Mouse (Mus musculus) gastrocnemius, postnatal 25 days (tissue): ENCODE data around the gene Acsl1. TPM values are rescaled to one million over a fixed set of nuclear protein-coding genes. Genes with fewer than 3 reads are reported as not detected.
"Not testable (repeated sequence)": the region's sequence is repeated elsewhere in the genome, so short reads cannot be mapped to it uniquely, and the experiment has no call there.

Experiments used
- DNase-seq: peaks from one replicate; pipeline ENCODE4 v3.0.0; 2022
- total RNA-seq, 2 experiments: library from RNA; stranded (reverse); gene quantifications; 1 replicate in 1 of 2; 2 replicates in 1 of 2; pipeline ENCODE4 v1.2.3; 2021

The Acsl1 gene
- total RNA-seq, 2 experiments from 2014 or later: 251 to 347 TPM

- no peak for DNase-seq
Measured at GRCm38 (mm10) chr8:46566914-46567529, 96.2 kb downstream of the Acsl1 start.

DNA sequence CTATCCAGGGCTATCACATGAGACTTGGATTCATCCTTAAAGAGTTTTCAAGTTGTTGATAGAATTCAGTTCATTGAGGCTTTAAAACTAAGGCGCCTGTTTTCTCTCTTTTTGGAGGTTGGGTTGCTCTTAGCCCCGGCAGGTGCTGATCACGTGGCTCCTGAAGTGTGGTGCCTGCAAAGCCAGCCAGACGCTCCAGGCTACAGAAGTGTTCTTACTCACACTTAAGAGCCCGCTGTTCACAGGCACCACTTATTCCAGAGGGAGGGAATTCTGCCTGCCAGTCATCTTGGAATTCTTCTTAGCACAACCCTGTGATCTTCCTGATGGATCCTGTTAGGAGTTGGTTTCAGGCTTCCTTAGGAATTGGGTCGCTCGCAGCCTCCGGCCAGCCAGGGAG, 97.1 kb downstream of the Acsl1 start:
- DNase-seq: no peak

- no peak for DNase-seq
Measured at GRCm38 (mm10) chr8:46568942-46569341, 98.1 kb downstream of the Acsl1 start.

DNA sequence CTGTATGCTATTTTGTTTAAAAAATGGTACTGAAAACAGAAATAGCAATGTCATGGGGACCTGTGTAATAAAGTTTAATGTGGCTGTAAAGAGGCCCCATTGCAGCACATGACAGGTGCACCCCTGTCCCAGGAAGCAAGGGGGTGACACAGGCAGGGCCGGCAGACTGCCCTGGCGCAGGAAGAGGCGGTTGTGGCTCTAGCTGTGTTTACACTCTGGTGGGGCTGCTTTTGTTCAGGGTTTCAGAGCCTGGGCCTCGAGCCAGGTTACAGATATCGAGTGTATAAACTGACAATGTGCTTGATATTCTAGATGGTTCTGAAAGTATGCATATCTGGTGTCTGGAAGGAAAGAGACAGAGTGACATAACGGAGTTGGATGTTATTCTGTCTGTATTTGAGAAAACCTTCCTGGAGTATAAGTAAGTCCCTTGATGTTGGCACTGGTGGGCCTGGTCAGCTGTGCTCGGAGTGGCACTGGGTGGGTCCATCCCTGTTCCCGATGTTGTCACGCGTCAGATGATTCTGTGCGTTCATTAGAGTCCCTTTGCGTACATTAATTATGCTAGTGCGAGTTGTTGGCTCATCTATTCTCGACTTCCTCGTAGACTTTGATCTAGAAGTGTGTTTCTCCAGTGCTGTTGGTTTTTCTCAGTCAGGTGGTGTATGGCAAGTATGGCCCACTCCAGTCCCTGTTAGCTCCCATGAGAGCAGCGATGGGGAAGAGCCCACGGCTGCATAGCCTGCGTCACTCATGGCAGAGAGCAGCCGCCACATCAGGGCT, 99.0 kb downstream of the Acsl1 start:
- DNase-seq: no peak

- DNase-seq: no peak
Measured at GRCm38 (mm10) chr8:46570673-46571072, 99.8 kb downstream of the Acsl1 start.

DNA sequence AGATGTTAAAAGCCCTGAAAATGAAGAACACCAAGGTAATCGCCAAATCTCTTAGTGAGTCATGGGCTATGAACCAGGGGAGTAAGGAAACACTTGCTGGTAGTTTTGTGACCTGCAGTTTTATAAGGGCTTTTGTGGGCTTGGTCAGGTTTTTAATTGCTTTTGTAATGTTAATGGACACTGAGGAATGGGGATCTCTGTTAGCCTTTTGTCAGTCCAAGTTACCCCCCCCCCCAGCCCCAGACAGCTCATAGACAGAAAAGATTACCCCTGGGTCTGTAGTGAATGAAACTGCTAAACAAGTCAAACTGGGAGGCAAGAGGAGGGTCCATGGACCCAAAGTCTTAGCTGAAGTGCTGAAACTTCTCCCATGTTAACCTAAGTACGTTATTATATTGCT, 102.6 kb downstream of the Acsl1 start:
- DNase-seq: no peak

GRCm38 (mm10) chr8:46573964-46574363, 103.1 kb downstream of the Acsl1 start:
- no peak for DNase-seq

DNA sequence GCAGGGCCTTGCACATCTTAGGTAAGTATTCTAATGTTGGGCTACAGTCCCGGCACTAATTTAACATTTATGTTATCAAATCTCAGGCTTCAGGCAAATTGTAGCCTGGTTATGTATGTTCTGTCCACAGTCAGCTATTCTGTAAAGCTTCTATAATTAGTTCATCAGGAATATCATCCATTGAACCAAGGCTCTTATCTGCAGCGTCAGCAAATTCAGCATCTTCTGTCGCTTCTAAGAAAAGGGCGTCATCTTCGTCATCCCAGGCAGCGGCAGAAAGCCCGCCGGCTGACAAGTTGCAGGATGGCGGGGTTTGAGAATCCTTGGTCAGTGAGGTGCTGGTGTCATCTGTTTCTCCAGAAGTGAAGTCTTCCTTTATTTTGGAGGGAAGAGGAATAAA, 108.0 kb downstream of the Acsl1 start:
- no peak for DNase-seq

DNA sequence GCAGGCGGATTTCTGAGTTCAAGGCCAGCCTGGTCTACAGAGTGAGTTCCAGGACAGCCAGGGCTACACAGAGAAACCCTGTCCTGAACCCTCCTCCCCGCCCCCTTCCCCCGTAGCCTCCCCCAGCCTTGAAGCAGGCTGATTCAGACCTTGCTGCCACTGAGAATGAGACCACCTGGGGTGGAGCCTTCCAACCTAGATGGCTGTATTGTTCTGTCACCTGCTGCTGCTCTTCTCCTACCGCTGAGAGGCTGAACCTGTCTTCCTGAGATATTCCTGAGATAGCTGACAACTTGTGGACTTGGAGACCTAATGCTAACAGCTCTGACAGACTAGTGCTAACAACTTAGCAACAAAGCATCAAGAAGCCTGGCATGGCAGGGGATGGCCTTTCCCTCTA, 113.5 kb downstream of the Acsl1 start:
- not testable (repeated sequence) for DNase-seq

DNA sequence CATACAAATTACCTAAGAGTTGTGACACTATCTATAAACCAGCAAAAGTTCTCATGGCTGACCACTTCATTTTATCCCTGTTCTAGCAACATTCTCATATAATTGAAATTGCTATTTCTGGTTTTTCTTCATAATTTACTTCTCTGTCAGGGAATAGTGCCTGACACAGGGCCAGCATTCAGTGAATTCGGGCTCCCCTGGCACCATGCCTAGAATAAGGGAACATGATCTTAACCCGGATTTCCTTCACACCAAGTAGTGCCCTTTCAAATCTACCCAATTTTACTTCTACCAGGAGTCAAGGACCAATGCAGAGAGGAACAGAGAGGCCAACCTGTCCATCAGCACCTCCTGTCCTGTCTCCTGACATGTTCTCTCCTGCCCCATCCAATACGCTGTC, 114.7 kb downstream of the Acsl1 start:
- no peak for DNase-seq

Other genes with a start within 250 kb of the Acsl1 start
- 1 to 10 TPM; 1.6 to 1.8 TPM for gene Helt, start 176.4 kb upstream of the Acsl1 start, total RNA-seq
- 1 to 10 TPM in 1 of 2 experiments, under 1 TPM in 1; 0.41 to 1.2 TPM for gene Cenpu, start 81.0 kb downstream of the Acsl1 start, total RNA-seq
- 1 to 10 TPM; 1.2 to 2.0 TPM for gene Primpol, start 146.2 kb downstream of the Acsl1 start, total RNA-seq
- gene Casp3, start 146.3 kb downstream of the Acsl1 start, total RNA-seq: 1 to 10 TPM; 2.3 to 3.1 TPM